Mouse (Mus musculus): ENCODE measurements around the gene Slc7a8. TPM values are rescaled to one million over a fixed set of nuclear protein-coding genes. Genes with fewer than 3 reads are reported as not detected.

The Slc7a8 gene
- polyA plus RNA-seq, 1 experiment: 2.0 TPM

DNA sequence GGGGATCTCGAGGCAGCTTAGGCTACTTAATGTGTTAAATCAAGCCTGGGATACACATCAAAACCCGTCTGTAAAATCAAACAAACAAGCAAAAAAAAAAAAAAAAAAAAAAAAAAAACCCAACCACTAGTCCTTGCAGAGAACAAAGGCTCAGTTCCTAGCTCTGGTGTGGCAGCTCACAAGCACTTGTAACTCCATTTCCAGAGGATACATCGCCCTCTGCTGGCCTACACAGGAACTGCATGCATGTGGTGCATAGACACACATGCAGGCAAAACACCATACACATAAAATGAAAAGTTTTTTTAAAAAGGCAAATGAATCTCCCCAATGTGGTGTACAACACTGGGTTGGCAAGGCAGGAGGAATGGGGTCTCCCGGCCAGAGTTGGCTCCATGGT lies 4.2 kb upstream of the Slc7a8 start:
- H3K4me1 ChIP-seq (ENCODE audit: control insufficient read depth, insufficient read depth, low read length): no peaks in the 10 kb centered on the region
- TF ChIP-seq CTCF (IDR thresholded peaks at IDR 0.05; ENCODE audit: borderline replicate concordance, insufficient read depth, low read length) (peak; percentile 60; the same call in 1 of the 2 replicates), POLR2A (IDR thresholded peaks at IDR 0.05; ENCODE audit: low read depth, low read length) (no peak)
- no peak overlapping the region for H3K4me3 ChIP-seq (ENCODE audit: insufficient read depth, low read length)
- no peak overlapping the region for H3K27ac ChIP-seq (ENCODE audit: insufficient read depth, low read length)

DNA sequence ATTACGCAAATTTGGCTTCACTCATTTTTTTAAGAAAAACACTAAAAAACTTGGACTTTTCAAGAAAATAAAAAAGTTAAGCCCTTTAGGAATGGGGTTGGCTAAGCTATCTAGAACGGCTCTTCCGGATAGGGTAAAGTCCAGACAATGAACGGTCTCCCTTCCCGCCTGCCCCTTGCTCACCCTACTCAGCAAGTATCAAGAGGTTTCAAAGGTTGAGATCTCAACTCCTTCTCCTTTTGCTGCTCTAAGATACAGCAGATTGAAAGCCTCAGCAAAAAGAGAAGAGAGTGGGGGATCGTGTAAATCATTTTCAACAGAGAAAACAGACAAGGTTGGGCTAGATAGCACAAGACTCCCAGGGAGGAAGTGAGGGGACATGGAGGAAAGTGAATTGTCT lies 1.2 kb upstream of the Slc7a8 start:
- no peak overlapping the region for H3K27ac ChIP-seq (ENCODE audit: insufficient read depth, low read length)
- no peaks in the 10 kb centered on the region for H3K4me1 ChIP-seq (ENCODE audit: control insufficient read depth, insufficient read depth, low read length)
- TF ChIP-seq CTCF (IDR thresholded peaks at IDR 0.05; ENCODE audit: borderline replicate concordance, insufficient read depth, low read length) (no peak), POLR2A (IDR thresholded peaks at IDR 0.05; ENCODE audit: low read depth, low read length) (no peak)
- H3K4me3 ChIP-seq (ENCODE audit: insufficient read depth, low read length): no peak overlapping the region

DNA sequence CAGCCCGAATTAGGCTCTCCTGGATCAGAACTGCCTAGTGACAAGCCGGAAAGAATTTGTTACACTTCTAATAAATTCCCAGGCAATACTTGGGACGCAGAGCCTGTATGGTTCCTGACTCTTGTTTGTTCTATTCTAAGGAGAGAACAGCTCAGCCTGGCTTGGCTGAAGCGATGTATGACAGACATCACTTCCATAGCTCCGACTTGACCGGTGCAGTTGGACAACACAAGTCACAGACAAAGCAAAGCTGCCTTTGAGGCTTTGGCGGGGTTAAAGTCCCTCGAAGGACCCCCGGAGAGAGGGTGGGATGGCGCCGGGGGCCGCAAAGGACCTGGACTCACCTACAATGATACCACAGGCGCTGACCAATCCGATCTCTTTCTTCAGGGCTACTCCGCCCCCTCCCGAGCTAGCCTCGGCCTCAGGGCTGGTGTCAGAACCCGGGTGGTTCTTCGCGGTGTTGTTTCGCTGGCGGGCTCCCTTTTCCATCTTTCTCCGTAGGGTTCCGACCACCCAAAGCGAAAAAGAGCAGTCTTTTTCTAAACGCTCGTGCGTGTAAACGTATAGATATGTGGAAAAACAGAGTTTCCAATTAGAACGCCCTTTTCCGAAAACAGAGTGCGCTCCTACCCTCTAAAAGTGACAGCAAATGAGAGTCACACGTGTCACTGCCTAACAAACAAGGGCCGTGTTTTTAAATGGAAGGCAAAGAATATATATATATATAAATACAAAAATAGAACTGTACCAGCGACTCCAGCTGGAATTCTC lies 723 bp downstream of the Slc7a8 start:
- Histone ChIP-seq H3K4me3 (ENCODE audit: insufficient read depth, low read length) (peak overlapping the region; percentile 40), H3K4me1 (ENCODE audit: control insufficient read depth, insufficient read depth, low read length) (no peaks in the 10 kb centered on the region), H3K27ac (ENCODE audit: insufficient read depth, low read length) (no peak overlapping the region)
- TF ChIP-seq CTCF (IDR thresholded peaks at IDR 0.05; ENCODE audit: borderline replicate concordance, insufficient read depth, low read length) (no peak), POLR2A (IDR thresholded peaks at IDR 0.05; ENCODE audit: low read depth, low read length) (no peak)

DNA sequence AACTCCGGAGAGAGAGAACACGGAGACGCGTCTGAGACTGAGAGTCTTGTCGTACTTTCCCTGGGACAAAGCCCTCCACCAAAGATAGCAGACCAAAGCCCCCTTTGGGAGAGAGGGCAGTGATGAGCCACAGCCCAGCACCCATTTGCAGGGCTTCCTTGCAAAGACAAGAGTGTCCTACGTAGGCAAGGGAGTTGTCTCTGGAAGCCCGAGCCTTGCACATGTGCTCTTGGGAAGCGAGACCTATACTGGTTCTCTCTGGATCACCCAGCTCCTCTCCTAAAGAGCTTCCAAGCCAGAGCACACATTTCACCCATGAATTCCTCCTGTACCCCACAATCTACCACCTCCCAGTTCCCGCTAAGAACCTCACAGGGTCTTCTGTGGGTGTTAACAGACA lies 1.7 kb downstream of the Slc7a8 start:
- TF ChIP-seq POLR2A (IDR thresholded peaks at IDR 0.05; ENCODE audit: low read depth, low read length): no peak
- no peak for TF ChIP-seq CTCF (IDR thresholded peaks at IDR 0.05; ENCODE audit: borderline replicate concordance, insufficient read depth, low read length)
- no peak overlapping the region for H3K4me3 ChIP-seq (ENCODE audit: insufficient read depth, low read length)
- H3K27ac ChIP-seq (ENCODE audit: insufficient read depth, low read length): no peak overlapping the region
- H3K4me1 ChIP-seq (ENCODE audit: control insufficient read depth, insufficient read depth, low read length): no peaks in the 10 kb centered on the region

DNA sequence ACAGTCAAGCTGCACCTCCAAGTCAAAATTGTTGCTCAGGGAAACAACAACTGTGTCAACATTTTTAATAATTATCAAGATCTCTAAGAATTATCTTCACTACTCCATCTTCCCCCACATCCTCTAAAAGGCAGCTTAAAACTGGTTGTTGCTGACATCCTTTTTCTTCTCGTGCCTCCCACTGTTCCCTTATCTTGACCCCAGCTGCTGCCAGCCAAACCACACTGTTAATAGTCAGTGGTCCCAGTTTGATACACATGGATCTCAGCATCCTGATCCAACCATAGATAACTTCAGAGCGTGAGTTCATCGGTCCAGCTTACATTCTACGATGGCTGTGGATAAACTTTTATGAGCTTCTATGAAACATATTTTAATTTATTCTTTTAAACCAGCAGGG lies 3.9 kb downstream of the Slc7a8 start:
- H3K4me3 ChIP-seq (ENCODE audit: insufficient read depth, low read length): no peak overlapping the region
- H3K27ac ChIP-seq (ENCODE audit: insufficient read depth, low read length): no peak overlapping the region
- TF ChIP-seq POLR2A (IDR thresholded peaks at IDR 0.05; ENCODE audit: low read depth, low read length): no peak
- no peak for TF ChIP-seq CTCF (IDR thresholded peaks at IDR 0.05; ENCODE audit: borderline replicate concordance, insufficient read depth, low read length)
- H3K4me1 ChIP-seq (ENCODE audit: control insufficient read depth, insufficient read depth, low read length): no peaks in the 10 kb centered on the region

DNA sequence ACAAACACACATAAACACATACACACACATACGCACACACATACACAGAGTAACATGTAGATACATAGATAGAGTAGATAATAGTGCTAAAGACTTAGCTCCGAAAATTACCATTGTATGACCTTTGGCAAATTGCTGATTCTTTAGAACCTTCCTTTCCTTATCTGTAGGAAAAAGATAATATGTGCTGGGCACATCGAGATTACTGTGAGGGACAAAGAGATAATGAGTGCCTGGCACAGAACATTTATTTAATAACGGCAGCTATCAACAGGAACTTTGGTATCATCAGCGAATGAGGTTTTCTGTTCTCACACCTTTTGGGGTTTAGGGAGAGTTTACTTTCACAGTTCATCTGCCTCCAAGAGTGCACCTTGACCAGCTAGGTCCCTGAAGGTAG lies 5.0 kb downstream of the Slc7a8 start:
- H3K27ac ChIP-seq (ENCODE audit: insufficient read depth, low read length): no peak overlapping the region
- H3K4me1 ChIP-seq (ENCODE audit: control insufficient read depth, insufficient read depth, low read length): no peaks in the 10 kb centered on the region
- H3K4me3 ChIP-seq (ENCODE audit: insufficient read depth, low read length): no peak overlapping the region
- TF ChIP-seq POLR2A (IDR thresholded peaks at IDR 0.05; ENCODE audit: low read depth, low read length) (no peak), CTCF (IDR thresholded peaks at IDR 0.05; ENCODE audit: borderline replicate concordance, insufficient read depth, low read length) (no peak)

DNA sequence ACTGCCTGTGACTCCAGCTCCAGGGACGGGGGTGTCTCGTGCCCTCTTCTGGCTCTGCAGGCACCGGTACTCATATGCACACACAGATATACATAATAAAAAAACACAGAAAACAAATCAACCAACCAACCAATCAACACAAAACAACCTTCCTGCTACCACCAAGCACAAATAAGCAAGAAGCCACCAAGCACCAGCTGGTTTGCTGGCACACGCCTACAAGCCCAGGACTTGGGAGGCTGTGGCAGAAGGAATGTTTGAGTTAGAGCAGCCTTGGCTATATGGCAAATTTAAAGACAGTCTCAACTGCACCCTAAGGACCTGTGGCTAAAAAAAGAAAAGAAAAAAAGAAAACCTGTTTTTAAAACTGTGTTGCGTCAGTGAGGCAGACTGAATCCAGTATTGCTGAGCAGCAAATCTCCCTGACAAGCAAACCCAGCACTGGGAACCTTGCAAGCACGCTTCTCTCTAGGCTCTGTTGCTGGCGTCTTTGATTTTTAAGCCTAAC lies 6.2 kb downstream of the Slc7a8 start:
- H3K27ac ChIP-seq (ENCODE audit: insufficient read depth, low read length): no peak overlapping the region
- no peak overlapping the region for H3K4me3 ChIP-seq (ENCODE audit: insufficient read depth, low read length)
- TF ChIP-seq CTCF (IDR thresholded peaks at IDR 0.05; ENCODE audit: borderline replicate concordance, insufficient read depth, low read length): no peak
- TF ChIP-seq POLR2A (IDR thresholded peaks at IDR 0.05; ENCODE audit: low read depth, low read length): no peak
- H3K4me1 ChIP-seq (ENCODE audit: control insufficient read depth, insufficient read depth, low read length): no peaks in the 10 kb centered on the region

DNA sequence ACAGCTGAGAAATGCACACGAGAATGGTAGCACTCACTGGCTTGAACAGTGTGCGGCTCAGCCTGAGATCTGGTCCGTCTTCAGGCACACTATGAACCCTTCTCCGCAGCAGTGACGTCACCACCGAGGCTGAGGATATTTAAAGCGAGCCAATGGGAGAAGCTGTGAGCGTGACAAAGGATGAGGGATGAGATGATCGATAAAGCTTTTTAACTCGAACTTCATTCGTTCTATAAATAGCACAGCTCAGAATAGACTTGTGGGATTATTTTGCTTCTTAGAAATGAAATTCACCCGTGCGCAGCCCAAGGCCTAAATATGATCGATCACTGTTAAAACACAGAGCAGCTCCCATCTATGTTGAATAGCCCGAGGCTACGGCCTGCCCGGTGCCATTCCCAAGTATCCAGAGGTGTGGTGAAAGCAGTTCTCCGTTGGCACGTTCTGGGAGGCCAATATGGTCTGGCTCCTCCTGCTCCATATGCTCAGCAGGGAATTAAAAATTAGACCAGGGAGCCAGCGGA lies 9.4 kb downstream of the Slc7a8 start:
- Histone ChIP-seq H3K4me1 (ENCODE audit: control insufficient read depth, insufficient read depth, low read length) (no peaks in the 10 kb centered on the region), H3K4me3 (ENCODE audit: insufficient read depth, low read length) (no peak overlapping the region), H3K27ac (ENCODE audit: insufficient read depth, low read length) (no peak overlapping the region)
- TF ChIP-seq CTCF (IDR thresholded peaks at IDR 0.05; ENCODE audit: borderline replicate concordance, insufficient read depth, low read length) (no peak), POLR2A (IDR thresholded peaks at IDR 0.05; ENCODE audit: low read depth, low read length) (no peak)

DNA sequence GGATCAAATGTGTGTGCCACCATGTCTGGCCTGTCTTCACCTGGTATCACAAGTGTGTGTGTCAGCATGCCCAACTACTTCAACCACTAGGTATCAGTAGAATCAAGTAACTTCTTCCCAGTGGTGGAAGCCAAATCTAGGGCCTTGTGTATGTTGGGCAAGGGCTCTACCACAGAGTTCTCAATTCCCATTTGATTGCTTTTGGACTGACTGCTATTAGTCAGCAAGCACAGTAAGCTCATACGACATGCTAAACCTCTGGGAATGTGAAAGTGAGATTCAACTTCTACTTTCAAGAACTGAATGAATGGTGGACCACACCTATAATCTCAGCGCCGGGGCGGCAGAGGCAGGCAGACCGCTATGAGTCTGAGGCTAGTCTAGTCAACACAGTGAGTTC lies 11.4 kb downstream of the Slc7a8 start:
- H3K4me1 ChIP-seq (ENCODE audit: control insufficient read depth, insufficient read depth, low read length): no peaks in the 10 kb centered on the region
- H3K4me3 ChIP-seq (ENCODE audit: insufficient read depth, low read length): no peak overlapping the region
- TF ChIP-seq CTCF (IDR thresholded peaks at IDR 0.05; ENCODE audit: borderline replicate concordance, insufficient read depth, low read length): no peak
- TF ChIP-seq POLR2A (IDR thresholded peaks at IDR 0.05; ENCODE audit: low read depth, low read length): no peak
- no peak overlapping the region for H3K27ac ChIP-seq (ENCODE audit: insufficient read depth, low read length)

DNA sequence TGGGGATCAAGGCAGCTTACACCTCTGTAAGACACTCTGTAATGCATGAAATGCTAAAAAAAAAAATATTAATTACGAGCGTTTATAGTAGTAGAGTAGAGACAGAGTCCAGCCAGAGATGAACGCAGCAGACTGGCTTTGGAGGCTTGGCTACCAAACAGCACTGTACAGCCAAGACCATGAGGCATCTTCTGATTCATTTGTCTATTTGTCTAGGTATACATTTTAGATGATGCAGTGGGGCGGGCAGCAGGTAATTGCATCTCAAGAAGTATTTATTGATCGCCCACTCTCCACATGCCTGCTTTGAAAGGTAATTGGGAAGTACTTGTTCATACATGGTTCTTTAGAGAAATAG lies 12.7 kb downstream of the Slc7a8 start:
- Histone ChIP-seq H3K4me1 (ENCODE audit: control insufficient read depth, insufficient read depth, low read length) (no peaks in the 10 kb centered on the region), H3K27ac (ENCODE audit: insufficient read depth, low read length) (no peak overlapping the region), H3K4me3 (ENCODE audit: insufficient read depth, low read length) (no peak overlapping the region)
- TF ChIP-seq CTCF (IDR thresholded peaks at IDR 0.05; ENCODE audit: borderline replicate concordance, insufficient read depth, low read length) (no peak), POLR2A (IDR thresholded peaks at IDR 0.05; ENCODE audit: low read depth, low read length) (no peak)
